Comparison of ENCODE assay signal across 7 mouse cellular contexts in the genomic region with DNA sequence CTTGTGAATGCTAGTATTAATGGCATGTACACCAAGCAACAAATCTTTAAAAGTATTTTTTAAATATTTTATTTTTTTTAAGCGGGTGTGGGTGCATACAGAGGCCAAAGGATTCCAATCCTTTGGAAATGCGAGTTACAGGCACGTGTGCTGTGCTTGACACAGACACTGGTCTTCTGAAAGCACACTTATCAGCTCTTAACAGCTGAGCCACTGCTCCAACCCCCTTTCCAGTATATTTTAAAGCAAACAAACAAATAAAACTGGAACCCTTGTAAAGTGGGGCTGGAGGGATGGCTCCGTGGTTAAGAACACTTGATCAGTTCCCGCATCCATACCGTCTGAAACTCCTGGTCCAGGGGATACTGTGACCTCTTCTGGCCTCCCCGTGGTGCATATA. TPM values are rescaled to one million over a fixed set of nuclear protein-coding genes. Genes with fewer than 3 reads are reported as not detected.
A peak's percentile ranks its signal among the peaks of the same experiment; 100 is the strongest.
DNase-seq lines count a peak whose midpoint lies in the region; ATAC-seq and TF ChIP-seq lines count a peak whose summit lies in the region.

No protein-coding gene starts in this region.

- H3K27ac ChIP-seq in lung, postnatal 0 days (ENCODE audit: low read length), result peak overlapping the region; percentile 93
- H3K27ac ChIP-seq in embryonic fibroblast, embryonic 13.5 days (ENCODE audit: insufficient read depth, low read length), result no peak overlapping the region
- H3K27ac ChIP-seq in limb, embryonic 10.5 days, result peak overlapping the region; percentile 99
- H3K27ac ChIP-seq in small intestine, adult 2 months (ENCODE audit: insufficient read depth, low read depth, low read length), result no peak overlapping the region

- peak overlapping the region; percentile 75; the same call in 1 of the 2 replicates for H3K4me3 ChIP-seq in lung, postnatal 0 days (ENCODE audit: low read depth, low read length)
- peak overlapping the region; percentile 51 for H3K4me3 ChIP-seq in embryonic fibroblast, embryonic 13.5 days (ENCODE audit: insufficient read depth, low read length)
- H3K4me3 ChIP-seq in limb, embryonic 10.5 days, result peak overlapping the region; percentile 73
- H3K4me3 ChIP-seq in small intestine, adult 2 months (ENCODE audit: low read depth, low read length), result peak overlapping the region; percentile 94; the same call in 1 of the 2 replicates

- no peak for TF ChIP-seq CTCF in lung, postnatal 0 days (IDR thresholded peaks at IDR 0.05)
- no peak for TF ChIP-seq CTCF in embryonic fibroblast, embryonic 13.5 days (IDR thresholded peaks at IDR 0.05; ENCODE audit: borderline replicate concordance, insufficient read depth, low read length)
- no peak for TF ChIP-seq CTCF in small intestine, adult 2 months (IDR thresholded peaks at IDR 0.05; ENCODE audit: extremely low read depth, insufficient read length, insufficient replicate concordance, low read depth, low read length)

- 0 out of 2 replicates have a peak overlapping the region, but pooled peaks have one; percentile 82 for H3K9ac ChIP-seq in lung, postnatal 0 days (replicated peaks; ENCODE audit: low read depth)

- no peaks in the 10 kb centered on the region for H3K36me3 ChIP-seq in lung, postnatal 0 days (ENCODE audit: insufficient read depth, low read length)
- no peaks in the 10 kb centered on the region for H3K36me3 ChIP-seq in limb, embryonic 10.5 days
- no peaks in the 10 kb centered on the region for H3K36me3 ChIP-seq in small intestine, adult 2 months (ENCODE audit: control insufficient read depth, insufficient read depth, low read length)

- no peak; the same call in 1 of the 2 replicates for TF ChIP-seq POLR2A in embryonic fibroblast, embryonic 13.5 days (IDR thresholded peaks at IDR 0.05; ENCODE audit: low read depth, low read length)
- TF ChIP-seq POLR2A in small intestine, adult 2 months (IDR thresholded peaks at IDR 0.05; ENCODE audit: low read depth, low read length), result no peak

- peaks cover 9% of the 10 kb centered on the region; the same call in 1 of the 2 replicates for H3K4me1 ChIP-seq in lung, postnatal 0 days (ENCODE audit: insufficient read depth, low read depth, low read length)
- no peaks in the 10 kb centered on the region; the same call in 1 of the 2 replicates for H3K4me1 ChIP-seq in embryonic fibroblast, embryonic 13.5 days (ENCODE audit: control insufficient read depth, insufficient read depth, low read length)
- peaks cover 24% of the 10 kb centered on the region for H3K4me1 ChIP-seq in limb, embryonic 10.5 days
- no peaks in the 10 kb centered on the region; the same call in 1 of the 2 replicates for H3K4me1 ChIP-seq in small intestine, adult 2 months (ENCODE audit: control insufficient read depth, insufficient read depth, insufficient read length, low read length)

- H3K27me3 ChIP-seq in lung, postnatal 0 days (replicated peaks; ENCODE audit: insufficient read depth, low read length), result no peaks in the 10 kb centered on the region
- H3K27me3 ChIP-seq in limb, embryonic 10.5 days (ENCODE audit: low read depth, poor library complexity, severe bottlenecking), result no peaks in the 10 kb centered on the region
- no peaks in the 10 kb centered on the region for H3K27me3 ChIP-seq in small intestine, adult 2 months (ENCODE audit: control insufficient read depth, insufficient read depth, low read length)

- no peak for TF ChIP-seq EP300 in lung, postnatal 0 days (IDR thresholded peaks at IDR 0.05)

- peak overlapping the region; percentile 72 for H3K4me2 ChIP-seq in lung, postnatal 0 days (replicated peaks; ENCODE audit: low read depth, low read length)

- no peak for ATAC-seq in lung, postnatal 0 days
- ATAC-seq in granulocyte monocyte progenitor cell, adult 5-6 weeks (replicated peaks; ENCODE audit: poor library complexity, severe bottlenecking), result no peak

- H3K9me3 ChIP-seq in lung, postnatal 0 days (ENCODE audit: low read length), result no peaks in the 10 kb centered on the region
- H3K9me3 ChIP-seq in limb, embryonic 10.5 days (replicated peaks), result no peaks in the 10 kb centered on the region

- 26% methylated on average over 7 of the region's 7 CpGs for WGBS in lung, postnatal 0 days
- WGBS in limb, embryonic 10.5 days, result 58% methylated on average over 7 of the region's 7 CpGs
- WGBS in small intestine, adult 2 months, result 23% methylated on average over 7 of the region's 7 CpGs

- DNase-seq in lung, postnatal 0 days (ENCODE audit: low spot score), result peak; percentile 34
- no peak for DNase-seq in lung, postnatal 14 days
- DNase-seq in limb, embryonic 10.5 days (ENCODE audit: low spot score), result peak; percentile 42
- no peak for DNase-seq in layer of hippocampus, postnatal 14 days (ENCODE audit: low spot score in 2 of 2)

RNA-seq across cellular contexts. Expression of a gene that starts 0.7 kb away (rescaled TPM):
- 4.4 and 5.6 TPM in 2 replicates for polyA plus RNA-seq in lung, postnatal 0 days (2015; fragmentation: Nextera tagmentation; extraction: Ambion mirVana)
- 4.5 and 7.1 TPM in 2 replicates for polyA plus RNA-seq in embryonic fibroblast, embryonic 13.5 days (2011; ENCODE audit: insufficient read length, low read depth, missing spikeins)
- 5.3 and 7.3 TPM in 2 replicates for polyA plus RNA-seq in limb, embryonic 10.5 days (2016; fragmentation: Nextera tagmentation; extraction: Ambion mirVana)
- 2.6 and 3.5 TPM in 2 replicates for polyA plus RNA-seq in small intestine, adult 2 months (2012; rRNA removed)
- total RNA-seq in layer of hippocampus, postnatal 14 days (2021), result 10 to 100 TPM; 13.1 to 17.9 TPM
- 1.3 and 15.1 TPM in 2 replicates for total RNA-seq in granulocyte monocyte progenitor cell, adult 5-6 weeks (2014; fragmentation: Nextera tagmentation)
- total RNA-seq in granulocyte monocyte progenitor cell, adult 5-6 weeks (2017), result 3.9 and 5.0 TPM in 2 replicates

RNA-seq across cellular contexts. Expression of a gene that starts 6.6 kb away (rescaled TPM):
- polyA plus RNA-seq in lung, postnatal 0 days (2015; fragmentation: Nextera tagmentation; extraction: Ambion mirVana), result 11.3 and 11.4 TPM in 2 replicates
- 10.1 and 11.1 TPM in 2 replicates for polyA plus RNA-seq in embryonic fibroblast, embryonic 13.5 days (2011; ENCODE audit: insufficient read length, low read depth, missing spikeins)
- polyA plus RNA-seq in limb, embryonic 10.5 days (2016; fragmentation: Nextera tagmentation; extraction: Ambion mirVana), result 44.5 and 48.3 TPM in 2 replicates
- 6.2 and 10.3 TPM in 2 replicates for polyA plus RNA-seq in small intestine, adult 2 months (2012; rRNA removed)
- total RNA-seq in layer of hippocampus, postnatal 14 days (2021), result 10 to 100 TPM; 14.8 to 17.5 TPM
- total RNA-seq in granulocyte monocyte progenitor cell, adult 5-6 weeks (2014; fragmentation: Nextera tagmentation), result 22.9 and 25.7 TPM in 2 replicates
- total RNA-seq in granulocyte monocyte progenitor cell, adult 5-6 weeks (2017), result 8.7 and 9.7 TPM in 2 replicates

RNA-seq across cellular contexts. Expression of a gene that starts 46.3 kb away (rescaled TPM):
- 19.6 and 19.8 TPM in 2 replicates for polyA plus RNA-seq in lung, postnatal 0 days (2015; fragmentation: Nextera tagmentation; extraction: Ambion mirVana)
- 1.3 TPM in 1 of 2 replicates, not detected in the other for polyA plus RNA-seq in embryonic fibroblast, embryonic 13.5 days (2011; ENCODE audit: insufficient read length, low read depth, missing spikeins)
- 1.5 and 1.7 TPM in 2 replicates for polyA plus RNA-seq in limb, embryonic 10.5 days (2016; fragmentation: Nextera tagmentation; extraction: Ambion mirVana)
- 14.3 and 18.9 TPM in 2 replicates for polyA plus RNA-seq in small intestine, adult 2 months (2012; rRNA removed)
- total RNA-seq in layer of hippocampus, postnatal 14 days (2021), result 1 to 10 TPM; 8.2 to 9.1 TPM
- total RNA-seq in granulocyte monocyte progenitor cell, adult 5-6 weeks (2014; fragmentation: Nextera tagmentation), result 163 and 170 TPM in 2 replicates
- total RNA-seq in granulocyte monocyte progenitor cell, adult 5-6 weeks (2017), result 165 and 177 TPM in 2 replicates

Comparison
In these comparisons a context has a peak if more than half of its experiments do, and no peak if none do; other contexts are left out.
1. DNase-seq: peak in lung, postnatal 0 days (single experiment) and limb, embryonic 10.5 days (single experiment); none in lung, postnatal 14 days (single experiment) and layer of hippocampus, postnatal 14 days (0 of 2).
2. H3K27ac ChIP-seq: peak in lung, postnatal 0 days (single experiment) and limb, embryonic 10.5 days (single experiment); none in embryonic fibroblast, embryonic 13.5 days (single experiment) and small intestine, adult 2 months (single experiment).
3. Peak in every context shown above with its lines, with median percentiles within 50 percentile points of each other: H3K4me3 ChIP-seq.